Mouse (Mus musculus) B cell, adult 67 days (primary cell): ENCODE results near the gene Abca5. TPM values are rescaled to one million over a fixed set of nuclear protein-coding genes. Genes with fewer than 3 reads are reported as not detected.

Experiments used
- total RNA-seq, 2 experiments: library from RNA; stranded (reverse); gene quantifications; 4 replicates each; pipeline ENCODE4 v1.2.4; 2023

Gene Abca5
- 1 to 10 TPM; 5.2 to 7.7 TPM for total RNA-seq

GRCm38 (mm10) chr11:110337289-110338245 is at the start of gene Abca5:
TSS of gene Abca5 (minus strand) at chr11:110337716.

GRCm38 (mm10) chr11:110251534-110251933 is 86.0 kb downstream of the Abca5 start, which contains the start of gene Abca6:
TSS of gene Abca6 (minus strand) at chr11:110251776.

Other genes starting within 250 kb of the Abca5 start
- not detected for gene Abca8a, start 241.7 kb downstream of the Abca5 start, total RNA-seq
- under 1 TPM in 1 of 2 experiments, not detected in 1; 0.23 TPM for gene Abca9, start 169.5 kb downstream of the Abca5 start, total RNA-seq
- gene Abca6, start 85.9 kb downstream of the Abca5 start, total RNA-seq = under 1 TPM; 0.62 to 0.70 TPM
- 10 to 100 TPM; 14.0 to 15.3 TPM for gene Map2k6, start 61.4 kb upstream of the Abca5 start, total RNA-seq